Mouse (Mus musculus): ENCODE measurements at regions not wholly inside any gene's neighbourhood (a gene's known extent, or its start where the extent isn't known, plus 50 kb on each side); places are given as distances from the start of the nearest gene placed in this dataset.

- no peak for DNase-seq (ENCODE audit: low spot score)
These were observed 221.3 kb upstream of the Pde3a start for GRCm38 (mm10) chr6:141027787-141028186.

DNA sequence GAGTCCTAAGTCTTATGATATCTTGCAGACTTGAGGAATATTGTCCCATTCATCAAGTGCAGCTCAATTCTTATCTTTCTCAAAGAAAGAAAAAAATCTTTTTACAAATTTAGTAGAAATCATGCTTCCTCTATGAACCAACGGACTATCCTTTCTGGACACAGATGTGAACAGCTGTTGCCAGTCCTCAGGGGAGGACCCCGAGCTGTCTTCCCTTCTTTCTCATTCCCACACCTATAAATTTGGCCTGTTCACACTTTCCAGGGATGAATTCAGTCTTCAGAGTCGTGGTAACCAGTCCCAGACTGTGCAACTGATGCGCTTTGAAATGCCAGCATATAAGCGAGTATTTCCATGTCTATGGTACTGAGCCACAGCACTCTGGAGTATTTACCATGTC is 214.2 kb upstream of the Pde3a start:
- no peak for DNase-seq (ENCODE audit: low spot score)

DNA sequence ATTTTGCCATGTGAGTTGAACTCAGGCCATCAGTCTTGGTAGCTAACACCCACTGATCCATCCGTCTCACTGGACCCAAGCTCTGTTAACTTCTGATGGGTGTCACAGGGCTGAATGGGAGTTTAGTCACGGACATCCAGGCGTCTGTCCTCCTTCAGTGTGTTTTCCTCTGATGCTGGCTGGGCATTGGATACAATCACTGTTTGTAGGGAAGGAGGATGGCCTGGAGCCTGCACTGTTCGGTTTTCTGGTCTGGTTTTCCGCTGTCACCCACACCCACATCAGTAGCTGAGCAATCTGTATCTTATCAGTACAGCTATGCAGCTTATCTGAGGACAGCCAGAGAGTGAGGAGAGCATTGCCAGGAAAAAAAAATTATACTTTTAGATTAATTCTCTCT is 207.7 kb upstream of the Pde3a start:
- no peak for DNase-seq (ENCODE audit: low spot score)

- no peak for DNase-seq (ENCODE audit: low spot score)
These were observed 207.1 kb upstream of the Pde3a start for GRCm38 (mm10) chr6:141041781-141042625.

DNA sequence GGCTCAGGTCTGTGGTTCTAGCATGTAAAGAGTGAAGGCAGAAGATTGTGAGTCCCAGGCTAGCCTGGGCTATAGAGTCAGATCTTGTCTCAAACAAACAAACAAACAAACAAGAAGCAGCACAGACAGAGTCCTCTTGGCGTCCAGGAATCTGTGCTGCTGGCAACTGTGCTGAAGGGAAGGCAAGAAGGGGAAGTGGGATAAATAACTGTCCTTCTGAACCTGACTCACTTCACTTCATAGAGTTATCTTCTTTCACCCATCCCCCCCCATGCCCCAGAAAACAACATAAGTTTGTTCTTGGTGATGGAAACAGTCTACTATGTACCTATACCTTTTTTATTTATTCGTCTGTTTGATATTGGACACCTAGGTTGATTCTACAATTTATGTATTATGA is 200.8 kb upstream of the Pde3a start:
- no peak for DNase-seq (ENCODE audit: low spot score)

DNA sequence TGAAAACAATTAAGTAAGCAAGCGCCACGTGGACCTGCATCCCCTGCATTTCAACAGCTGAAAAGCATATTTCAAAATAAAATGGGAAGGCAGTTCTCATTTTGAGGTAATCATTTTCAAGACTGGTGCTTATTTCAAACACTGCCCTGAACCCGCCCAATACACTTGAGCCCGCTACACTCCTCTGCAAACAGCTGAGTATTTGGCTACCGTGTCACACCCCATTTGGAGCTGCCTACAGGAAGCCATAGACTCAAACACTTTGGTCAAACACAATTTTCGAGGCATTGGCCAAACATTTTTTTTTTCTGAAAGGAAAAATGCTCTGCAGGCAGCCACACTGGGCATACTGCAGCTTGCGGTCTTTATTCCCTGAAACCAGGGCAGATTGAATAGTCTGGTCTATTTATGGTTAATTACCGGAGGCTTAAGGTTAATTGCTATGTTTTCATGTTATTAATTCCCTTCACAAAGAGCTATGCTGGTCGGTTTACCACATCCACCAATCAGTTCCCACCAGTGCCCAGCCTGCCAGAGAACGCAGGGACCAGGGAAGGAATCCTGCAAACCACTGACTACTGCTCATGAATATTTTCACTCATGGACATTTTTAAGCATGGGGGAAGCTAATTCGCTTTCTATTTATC is 198.9 kb upstream of the Pde3a start:
- DNase-seq (ENCODE audit: low spot score) = no peak

DNA sequence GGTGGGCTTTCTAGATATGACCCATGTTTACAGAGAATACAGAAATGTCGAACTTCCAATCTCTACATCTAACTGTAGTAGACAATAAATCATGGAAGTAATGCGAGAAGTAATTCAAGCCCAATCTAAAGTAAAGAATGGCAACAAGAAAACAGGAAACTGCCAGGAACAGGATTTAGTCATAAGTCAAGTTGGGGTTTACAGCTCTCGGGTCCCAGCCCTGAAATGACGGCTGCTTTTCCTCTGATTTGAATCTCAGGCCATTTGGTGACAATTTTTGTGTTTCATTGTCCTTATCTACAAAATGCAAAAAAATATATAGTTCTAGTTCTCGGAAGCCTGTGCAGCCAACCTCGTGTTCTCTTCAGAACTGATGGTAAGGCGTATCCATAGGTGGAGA is 195.0 kb upstream of the Pde3a start:
- DNase-seq (ENCODE audit: low spot score) = no peak

- no peak for DNase-seq (ENCODE audit: low spot score)
These were observed 189.7 kb upstream of the Pde3a start for GRCm38 (mm10) chr6:141059250-141059916.

- DNase-seq (ENCODE audit: low spot score) = no peak
These were observed 183.3 kb upstream of the Pde3a start for GRCm38 (mm10) chr6:141065724-141066123.

- no peak for DNase-seq (ENCODE audit: low spot score)
These were observed 180.1 kb upstream of the Pde3a start for GRCm38 (mm10) chr6:141068861-141069467.

GRCm38 (mm10) chr6:141069896-141070295 is 179.2 kb upstream of the Pde3a start:
- no peak for DNase-seq (ENCODE audit: low spot score)

DNA sequence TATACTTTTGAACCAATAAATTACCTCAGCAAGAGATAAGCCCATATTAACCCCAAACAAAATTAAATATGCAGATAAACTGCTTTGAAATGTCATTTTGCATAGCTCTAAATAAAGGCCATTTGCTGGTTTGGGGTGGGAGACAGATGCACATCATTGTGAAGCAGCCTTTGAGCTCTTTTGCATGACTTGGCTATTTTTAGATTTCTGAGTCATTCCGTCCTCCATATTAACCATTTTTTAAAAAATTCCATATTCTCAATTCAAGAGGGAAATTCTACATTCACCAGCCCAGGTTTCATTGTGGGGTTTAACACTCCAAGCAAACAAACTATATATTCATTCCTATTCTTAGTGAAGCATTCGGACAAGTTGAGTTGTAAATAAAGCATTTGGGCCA is 177.6 kb upstream of the Pde3a start:
- DNase-seq (ENCODE audit: low spot score) = no peak

- no peak for DNase-seq (ENCODE audit: low spot score)
These were observed 157.8 kb upstream of the Pde3a start for GRCm38 (mm10) chr6:141091076-141091780.

- DNase-seq (ENCODE audit: low spot score) = no peak
These were observed 157.3 kb upstream of the Pde3a start for GRCm38 (mm10) chr6:141091781-141092140.

DNA sequence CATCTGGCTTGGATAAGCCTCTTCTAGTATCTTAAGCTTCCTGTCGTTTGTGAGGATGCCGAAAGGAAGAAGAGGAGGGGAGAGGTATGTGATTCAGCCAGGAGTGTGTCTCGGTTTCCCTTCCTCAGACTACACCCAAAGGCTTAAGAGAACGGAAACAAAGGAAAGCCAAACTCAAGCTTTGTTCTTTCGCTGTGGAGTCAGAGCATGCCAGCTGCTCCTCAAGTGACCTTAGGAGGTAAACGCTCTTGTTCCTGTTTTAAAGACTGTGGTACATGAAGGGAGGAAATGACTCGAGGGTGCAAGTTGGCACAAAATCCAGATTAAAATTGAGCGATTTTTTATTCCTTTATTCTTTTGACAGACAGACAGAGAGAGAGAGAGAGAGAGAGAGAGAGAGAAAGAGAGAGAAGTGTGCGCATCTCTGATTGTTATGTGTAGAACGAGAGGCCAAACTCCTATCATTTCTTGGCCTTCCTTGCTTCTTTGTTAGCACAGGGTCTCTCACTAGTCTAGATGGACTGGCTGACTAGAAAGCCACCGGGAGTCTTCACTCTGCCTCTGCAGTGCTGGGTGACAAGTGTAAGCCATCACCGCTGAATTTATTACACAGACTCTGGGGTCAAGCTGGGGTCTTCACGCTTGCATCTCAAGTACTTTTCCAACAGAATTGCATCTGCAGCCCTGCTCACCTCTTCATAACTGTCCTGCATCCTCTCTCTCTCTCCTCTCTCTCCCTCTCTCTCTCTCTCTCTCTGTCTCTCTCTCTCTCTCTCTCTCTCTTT is 151.5 kb upstream of the Pde3a start:
- DNase-seq (ENCODE audit: low spot score) = no peak

- no peak for DNase-seq (ENCODE audit: low spot score)
These were observed 130.8 kb upstream of the Pde3a start for GRCm38 (mm10) chr6:141118287-141118686.

GRCm38 (mm10) chr6:141126614-141127396 is 122.3 kb upstream of the Pde3a start:
- no peak for DNase-seq (ENCODE audit: low spot score)

- no peak for DNase-seq (ENCODE audit: low spot score)
These were observed 119.5 kb upstream of the Pde3a start for GRCm38 (mm10) chr6:141129596-141129995.

GRCm38 (mm10) chr6:141134176-141134575 is 114.9 kb upstream of the Pde3a start:
- DNase-seq (ENCODE audit: low spot score) = no peak

GRCm38 (mm10) chr6:141136664-141137375 is 112.2 kb upstream of the Pde3a start:
- DNase-seq (ENCODE audit: low spot score) = no peak
